Mouse (Mus musculus): ENCODE measurements around the gene Ddx24. TPM values are rescaled to one million over a fixed set of nuclear protein-coding genes. Genes with fewer than 3 reads are reported as not detected.

Gene Ddx24
- polyA plus RNA-seq, 1 experiment from 2014 or later: 91.4 TPM

- 78% methylated on average over 4 of the region's 4 CpGs for WGBS
- H3K4me1 ChIP-seq (ENCODE audit: control insufficient read depth, insufficient read depth, low read length): no peaks in the 10 kb centered on the region
- no peaks in the 10 kb centered on the region for H3K27me3 ChIP-seq (ENCODE audit: control insufficient read depth, insufficient read depth, low read length)
- H3K4me2 ChIP-seq (replicated peaks; ENCODE audit: low read depth, low read length): no peak overlapping the region
- no peaks in the 10 kb centered on the region for H3K36me3 ChIP-seq (ENCODE audit: control insufficient read depth, insufficient read depth, low read length)
- ATAC-seq (ENCODE audit: insufficient number of reproducible peaks, insufficient read depth, low FRiP score, low read depth): no peak
- no peak overlapping the region for H3K4me3 ChIP-seq (ENCODE audit: low read depth, low read length)
- no peak overlapping the region for H3K9ac ChIP-seq (replicated peaks; ENCODE audit: low read depth, low read length)
- no peaks in the 10 kb centered on the region for H3K9me3 ChIP-seq (ENCODE audit: control insufficient read depth, low read depth, low read length)
- no peak overlapping the region for H3K27ac ChIP-seq (ENCODE audit: low read length)
Observed at GRCm38 (mm10) chr12:103380226-103380625, 45.4 kb downstream of the Ddx24 start.

DNA sequence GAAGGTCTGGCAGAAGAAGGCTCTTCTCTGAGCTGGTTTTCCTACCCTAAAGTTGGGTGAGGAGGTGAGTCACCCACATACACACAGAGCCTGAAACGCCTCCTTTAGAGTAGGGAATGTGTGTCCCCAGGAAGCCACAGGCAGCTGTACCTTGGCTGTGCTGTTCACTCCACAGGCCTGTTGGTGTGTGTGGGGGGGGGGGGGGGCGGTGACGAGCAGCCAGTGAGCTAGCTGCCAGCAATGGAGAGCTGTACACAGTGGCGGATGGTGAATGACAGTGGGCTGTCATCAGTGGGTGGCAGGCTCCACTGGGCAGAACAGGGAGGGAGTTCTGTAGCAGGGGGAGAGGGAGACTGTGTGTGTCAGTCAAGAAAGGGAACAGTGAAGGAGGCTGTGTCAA, 48.9 kb downstream of the Ddx24 start:
- Histone ChIP-seq H3K36me3 (ENCODE audit: control insufficient read depth, insufficient read depth, low read length) (no peaks in the 10 kb centered on the region), H3K9me3 (ENCODE audit: control insufficient read depth, low read depth, low read length) (no peaks in the 10 kb centered on the region), H3K9ac (replicated peaks; ENCODE audit: low read depth, low read length) (no peak overlapping the region), H3K4me3 (ENCODE audit: low read depth, low read length) (no peak overlapping the region), H3K27me3 (ENCODE audit: control insufficient read depth, insufficient read depth, low read length) (no peaks in the 10 kb centered on the region), H3K4me1 (ENCODE audit: control insufficient read depth, insufficient read depth, low read length) (no peaks in the 10 kb centered on the region), H3K27ac (ENCODE audit: low read length) (no peak overlapping the region), H3K4me2 (replicated peaks; ENCODE audit: low read depth, low read length) (no peak overlapping the region)
- no peak for ATAC-seq (ENCODE audit: insufficient number of reproducible peaks, insufficient read depth, low FRiP score, low read depth)
- WGBS: 64% methylated on average over 3 of the region's 4 CpGs

DNA sequence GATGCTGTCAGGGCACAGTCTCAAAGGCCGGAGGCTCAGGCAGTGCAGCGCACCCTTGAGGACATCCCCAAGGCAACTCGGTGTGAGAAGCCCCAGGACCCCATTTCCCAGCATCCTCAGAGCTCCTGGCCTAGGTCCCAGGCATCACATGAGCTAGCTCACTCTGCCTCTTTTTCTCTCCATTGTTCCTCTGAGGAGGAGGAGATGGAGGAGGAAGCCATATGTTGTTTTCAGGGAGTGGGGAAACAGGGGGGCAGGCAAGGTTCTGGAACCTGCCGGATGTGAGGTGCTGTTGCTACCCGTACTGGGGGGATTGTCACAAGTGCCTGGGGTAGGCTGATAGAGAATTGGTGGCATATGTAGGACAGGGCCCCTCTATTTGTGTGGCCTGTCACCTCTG, 49.5 kb downstream of the Ddx24 start:
- 69% methylated on average over 5 of the region's 5 CpGs for WGBS
- Histone ChIP-seq H3K4me3 (ENCODE audit: low read depth, low read length) (no peak overlapping the region), H3K27me3 (ENCODE audit: control insufficient read depth, insufficient read depth, low read length) (no peaks in the 10 kb centered on the region), H3K36me3 (ENCODE audit: control insufficient read depth, insufficient read depth, low read length) (no peaks in the 10 kb centered on the region), H3K27ac (ENCODE audit: low read length) (no peak overlapping the region), H3K9me3 (ENCODE audit: control insufficient read depth, low read depth, low read length) (no peaks in the 10 kb centered on the region), H3K4me2 (replicated peaks; ENCODE audit: low read depth, low read length) (no peak overlapping the region), H3K9ac (replicated peaks; ENCODE audit: low read depth, low read length) (no peak overlapping the region), H3K4me1 (ENCODE audit: control insufficient read depth, insufficient read depth, low read length) (no peaks in the 10 kb centered on the region)
- ATAC-seq (ENCODE audit: insufficient number of reproducible peaks, insufficient read depth, low FRiP score, low read depth): no peak

DNA sequence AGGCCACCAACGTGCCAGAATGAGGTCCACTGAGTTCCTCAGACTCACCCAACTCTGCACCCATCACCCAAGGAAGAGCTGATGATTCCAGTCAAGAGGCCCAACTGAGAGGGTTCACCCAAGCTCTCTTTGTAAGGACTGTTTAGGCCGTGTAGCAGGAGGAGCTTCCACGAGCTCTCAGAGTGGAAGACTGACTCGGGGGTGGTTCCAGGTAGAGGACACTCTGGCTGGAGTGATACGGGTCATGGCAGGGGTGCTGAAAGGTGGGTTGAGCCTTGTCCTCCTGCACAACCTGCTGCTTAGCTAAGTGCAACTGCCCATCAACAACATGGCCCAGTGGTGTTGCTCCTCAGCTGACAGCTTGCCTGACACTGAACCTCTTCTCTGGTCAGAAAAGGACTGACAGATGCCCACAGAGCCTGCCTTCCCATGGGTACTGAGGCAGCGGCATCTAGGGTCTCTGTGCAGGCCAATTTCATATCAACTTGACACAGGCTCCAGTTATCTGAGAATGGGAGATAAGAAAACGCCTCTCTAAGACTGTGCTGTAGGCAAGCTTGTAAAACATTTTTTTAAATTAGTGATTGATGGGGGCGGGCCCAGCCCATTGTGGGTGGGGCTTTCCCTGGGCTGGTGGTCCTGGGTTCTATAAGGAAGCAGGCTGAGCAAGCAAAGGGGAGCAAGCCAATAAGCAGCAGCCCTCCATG, 51.9 kb downstream of the Ddx24 start:
- H3K27me3 ChIP-seq (ENCODE audit: control insufficient read depth, insufficient read depth, low read length): no peaks in the 10 kb centered on the region
- no peak overlapping the region for H3K4me2 ChIP-seq (replicated peaks; ENCODE audit: low read depth, low read length)
- H3K9me3 ChIP-seq (ENCODE audit: control insufficient read depth, low read depth, low read length): no peaks in the 10 kb centered on the region
- no peaks in the 10 kb centered on the region for H3K4me1 ChIP-seq (ENCODE audit: control insufficient read depth, insufficient read depth, low read length)
- WGBS: 65% methylated on average over 8 of the region's 8 CpGs
- H3K9ac ChIP-seq (replicated peaks; ENCODE audit: low read depth, low read length): no peak overlapping the region
- H3K27ac ChIP-seq (ENCODE audit: low read length): no peak overlapping the region
- ATAC-seq (ENCODE audit: insufficient number of reproducible peaks, insufficient read depth, low FRiP score, low read depth): no peak
- H3K36me3 ChIP-seq (ENCODE audit: control insufficient read depth, insufficient read depth, low read length): no peaks in the 10 kb centered on the region
- no peak overlapping the region for H3K4me3 ChIP-seq (ENCODE audit: low read depth, low read length)

GRCm38 (mm10) chr12:103371711-103372110, 53.9 kb downstream of the Ddx24 start:
- no peaks in the 10 kb centered on the region for H3K9me3 ChIP-seq (ENCODE audit: control insufficient read depth, low read depth, low read length)
- WGBS: 36% methylated on average over 6 of the region's 6 CpGs
- H3K27ac ChIP-seq (ENCODE audit: low read length): no peak overlapping the region
- no peak overlapping the region for H3K4me2 ChIP-seq (replicated peaks; ENCODE audit: low read depth, low read length)
- ATAC-seq (ENCODE audit: insufficient number of reproducible peaks, insufficient read depth, low FRiP score, low read depth): no peak
- H3K4me3 ChIP-seq (ENCODE audit: low read depth, low read length): no peak overlapping the region
- no peaks in the 10 kb centered on the region for H3K27me3 ChIP-seq (ENCODE audit: control insufficient read depth, insufficient read depth, low read length)
- no peak overlapping the region for H3K9ac ChIP-seq (replicated peaks; ENCODE audit: low read depth, low read length)
- no peaks in the 10 kb centered on the region for H3K36me3 ChIP-seq (ENCODE audit: control insufficient read depth, insufficient read depth, low read length)
- H3K4me1 ChIP-seq (ENCODE audit: control insufficient read depth, insufficient read depth, low read length): no peaks in the 10 kb centered on the region

DNA sequence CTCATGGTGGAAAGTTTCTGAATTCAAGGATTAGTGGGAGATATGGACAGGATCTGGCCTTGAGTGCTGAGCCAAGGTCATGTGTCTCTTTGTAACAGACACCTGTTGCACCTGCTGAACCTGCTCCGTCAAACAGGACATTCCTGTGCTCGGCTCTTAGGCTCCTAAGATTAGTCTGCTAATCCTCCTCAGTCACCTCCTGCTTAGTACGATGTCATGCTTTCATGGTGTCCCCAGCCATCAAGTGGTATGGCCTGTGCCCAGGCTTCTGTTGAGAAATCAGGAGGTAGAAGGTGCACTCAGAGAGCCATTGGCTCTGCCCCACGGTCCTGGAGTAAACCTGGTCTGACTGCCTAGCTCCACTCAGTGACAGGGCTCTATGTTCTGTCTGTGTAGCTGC, 54.8 kb downstream of the Ddx24 start:
- no peak overlapping the region for H3K9ac ChIP-seq (replicated peaks; ENCODE audit: low read depth, low read length)
- no peaks in the 10 kb centered on the region for H3K27me3 ChIP-seq (ENCODE audit: control insufficient read depth, insufficient read depth, low read length)
- H3K36me3 ChIP-seq (ENCODE audit: control insufficient read depth, insufficient read depth, low read length): no peaks in the 10 kb centered on the region
- no peaks in the 10 kb centered on the region for H3K9me3 ChIP-seq (ENCODE audit: control insufficient read depth, low read depth, low read length)
- H3K4me2 ChIP-seq (replicated peaks; ENCODE audit: low read depth, low read length): no peak overlapping the region
- no peaks in the 10 kb centered on the region for H3K4me1 ChIP-seq (ENCODE audit: control insufficient read depth, insufficient read depth, low read length)
- no peak for ATAC-seq (ENCODE audit: insufficient number of reproducible peaks, insufficient read depth, low FRiP score, low read depth)
- H3K27ac ChIP-seq (ENCODE audit: low read length): no peak overlapping the region
- H3K4me3 ChIP-seq (ENCODE audit: low read depth, low read length): no peak overlapping the region
- 58% methylated on average over 4 of the region's 4 CpGs for WGBS

- Histone ChIP-seq H3K4me3 (ENCODE audit: low read depth, low read length) (no peak overlapping the region), H3K9me3 (ENCODE audit: control insufficient read depth, low read depth, low read length) (no peaks in the 10 kb centered on the region), H3K4me2 (replicated peaks; ENCODE audit: low read depth, low read length) (no peak overlapping the region), H3K36me3 (ENCODE audit: control insufficient read depth, insufficient read depth, low read length) (no peaks in the 10 kb centered on the region), H3K27me3 (ENCODE audit: control insufficient read depth, insufficient read depth, low read length) (no peaks in the 10 kb centered on the region), H3K27ac (ENCODE audit: low read length) (no peak overlapping the region), H3K9ac (replicated peaks; ENCODE audit: low read depth, low read length) (no peak overlapping the region), H3K4me1 (ENCODE audit: control insufficient read depth, insufficient read depth, low read length) (no peaks in the 10 kb centered on the region)
- ATAC-seq (ENCODE audit: insufficient number of reproducible peaks, insufficient read depth, low FRiP score, low read depth): no peak
- WGBS: 53% methylated on average over 2 of the region's 2 CpGs
Observed at GRCm38 (mm10) chr12:103368777-103369176, 56.9 kb downstream of the Ddx24 start.

DNA sequence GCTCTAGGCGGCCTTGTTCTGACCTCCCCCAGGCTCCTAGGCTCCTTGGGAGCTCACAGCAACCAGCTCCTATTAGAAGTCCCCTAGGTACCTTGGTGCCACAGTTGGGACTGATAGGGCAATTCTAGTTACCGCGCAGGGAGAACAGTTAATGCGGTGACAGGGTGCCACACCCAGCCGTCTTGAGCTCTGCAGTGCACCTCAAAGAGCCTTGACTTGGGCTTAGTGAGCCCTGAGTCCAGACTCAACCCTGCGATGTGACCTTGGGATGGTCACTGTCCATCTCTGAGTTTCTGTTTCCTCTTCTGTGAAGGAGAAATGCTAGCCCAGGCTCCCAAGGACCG, 57.3 kb downstream of the Ddx24 start:
- H3K9ac ChIP-seq (replicated peaks; ENCODE audit: low read depth, low read length): no peak overlapping the region
- H3K9me3 ChIP-seq (ENCODE audit: control insufficient read depth, low read depth, low read length): no peaks in the 10 kb centered on the region
- WGBS: 66% methylated on average over 7 of the region's 7 CpGs
- H3K27me3 ChIP-seq (ENCODE audit: control insufficient read depth, insufficient read depth, low read length): no peaks in the 10 kb centered on the region
- H3K4me2 ChIP-seq (replicated peaks; ENCODE audit: low read depth, low read length): no peak overlapping the region; the same call in 1 of the 2 replicates
- H3K4me3 ChIP-seq (ENCODE audit: low read depth, low read length): no peak overlapping the region
- H3K36me3 ChIP-seq (ENCODE audit: control insufficient read depth, insufficient read depth, low read length): no peaks in the 10 kb centered on the region
- H3K4me1 ChIP-seq (ENCODE audit: control insufficient read depth, insufficient read depth, low read length): no peaks in the 10 kb centered on the region
- H3K27ac ChIP-seq (ENCODE audit: low read length): no peak overlapping the region
- no peak for ATAC-seq (ENCODE audit: insufficient number of reproducible peaks, insufficient read depth, low FRiP score, low read depth)

All from stomach, embryonic 14.5 days (tissue).